Mouse (Mus musculus): ENCODE results near the gene Spata46.

Gene Spata46

DNA sequence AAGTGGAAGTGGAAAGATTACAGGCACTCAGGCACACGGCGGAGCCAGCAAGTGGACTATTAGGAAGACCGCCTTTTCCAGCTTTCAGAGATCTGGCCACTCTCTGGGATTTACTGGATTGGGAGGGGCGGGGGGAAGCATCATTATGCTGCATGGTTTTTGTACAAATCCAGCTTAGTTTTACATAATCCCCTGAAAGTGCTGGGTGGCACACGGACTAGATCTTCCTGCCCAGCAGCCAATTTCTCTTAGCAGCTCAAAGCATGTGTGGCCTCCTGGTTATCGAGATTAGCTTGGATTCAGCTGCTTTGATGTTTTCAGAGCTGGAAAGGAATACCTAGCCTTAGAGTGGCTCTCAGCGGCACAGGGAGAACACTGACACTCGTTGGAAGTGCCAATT, 34.5 kb downstream of the Spata46 start:
- no peak for DNase-seq

DNA sequence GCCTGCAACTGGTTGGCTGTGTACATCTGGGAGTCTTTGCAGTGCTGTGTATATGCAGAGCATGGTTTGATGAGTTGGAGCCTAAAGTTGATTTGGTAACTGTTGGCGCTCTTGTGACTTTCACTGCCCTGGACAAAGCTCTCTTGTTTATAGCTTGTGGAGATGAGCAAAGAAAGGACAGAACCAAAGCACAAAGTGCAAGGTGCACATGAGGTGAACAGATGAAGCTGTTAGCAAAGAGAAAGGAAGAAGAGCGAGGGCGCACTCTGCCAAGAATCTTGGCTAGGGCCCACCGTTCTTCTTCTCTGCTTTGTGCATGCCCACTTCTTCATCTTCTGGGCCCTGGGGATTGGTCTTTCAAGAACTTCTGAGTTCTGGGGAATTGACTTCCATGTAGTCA, 35.3 kb downstream of the Spata46 start:
- no peak for DNase-seq

DNA sequence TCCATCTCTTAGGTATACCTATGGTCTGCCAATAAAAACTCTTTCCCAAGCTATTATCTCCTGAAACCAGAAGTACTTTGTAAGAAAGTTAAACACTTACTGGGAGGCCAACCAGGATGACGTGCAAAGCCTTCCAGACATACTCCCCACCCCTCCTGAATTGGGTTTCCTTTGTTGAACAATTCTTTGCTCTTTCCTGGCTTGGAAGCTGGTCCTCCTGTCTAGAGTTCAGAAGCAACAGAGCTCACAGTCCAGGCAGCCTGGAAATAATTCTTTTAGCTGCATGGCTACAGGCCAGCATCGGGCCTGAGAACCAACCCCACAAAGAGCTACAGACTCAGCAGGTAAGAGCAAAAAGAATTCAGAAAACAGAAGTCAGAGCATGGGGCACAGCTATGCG, 37.7 kb downstream of the Spata46 start:
- no peak for DNase-seq

DNA sequence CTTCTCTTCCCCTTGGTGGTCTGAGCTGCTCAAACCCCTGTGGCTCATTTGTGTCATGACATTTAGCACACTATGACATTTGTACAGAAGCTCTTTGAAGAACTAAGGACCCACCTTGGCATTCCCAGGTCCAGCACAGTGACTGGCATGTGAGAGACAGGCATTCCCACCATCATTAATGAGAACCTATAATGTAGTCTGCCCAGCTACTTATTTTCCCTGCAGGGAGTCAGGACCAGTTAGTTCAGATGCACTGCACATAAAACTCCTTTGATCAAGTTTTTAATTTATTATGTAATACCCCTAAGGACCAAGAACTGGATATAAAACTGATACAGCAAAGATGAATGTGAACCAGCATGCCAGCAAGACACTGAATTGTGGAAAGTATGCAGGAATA, 42.5 kb downstream of the Spata46 start:
- DNase-seq: no peak

DNA sequence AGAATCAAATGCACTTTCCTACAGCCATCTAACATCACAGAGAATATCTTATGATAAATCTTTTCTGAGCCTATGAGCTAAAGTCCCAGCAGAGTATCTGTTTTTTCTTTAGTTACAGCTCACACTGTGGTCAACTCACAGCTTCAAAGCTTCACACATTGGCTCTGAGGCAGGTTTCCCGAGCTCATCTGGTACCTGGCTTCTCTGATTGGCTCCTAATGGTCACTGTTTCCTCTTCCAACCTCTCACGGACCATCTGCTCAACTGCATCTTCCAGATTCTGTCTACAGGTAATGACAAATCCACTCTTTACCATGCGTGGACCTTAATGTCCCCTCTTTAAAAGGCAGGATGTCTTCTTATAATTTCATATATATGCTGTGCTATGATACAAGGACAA, 44.7 kb downstream of the Spata46 start:
- DNase-seq: peak; percentile 13 to 29

DNA sequence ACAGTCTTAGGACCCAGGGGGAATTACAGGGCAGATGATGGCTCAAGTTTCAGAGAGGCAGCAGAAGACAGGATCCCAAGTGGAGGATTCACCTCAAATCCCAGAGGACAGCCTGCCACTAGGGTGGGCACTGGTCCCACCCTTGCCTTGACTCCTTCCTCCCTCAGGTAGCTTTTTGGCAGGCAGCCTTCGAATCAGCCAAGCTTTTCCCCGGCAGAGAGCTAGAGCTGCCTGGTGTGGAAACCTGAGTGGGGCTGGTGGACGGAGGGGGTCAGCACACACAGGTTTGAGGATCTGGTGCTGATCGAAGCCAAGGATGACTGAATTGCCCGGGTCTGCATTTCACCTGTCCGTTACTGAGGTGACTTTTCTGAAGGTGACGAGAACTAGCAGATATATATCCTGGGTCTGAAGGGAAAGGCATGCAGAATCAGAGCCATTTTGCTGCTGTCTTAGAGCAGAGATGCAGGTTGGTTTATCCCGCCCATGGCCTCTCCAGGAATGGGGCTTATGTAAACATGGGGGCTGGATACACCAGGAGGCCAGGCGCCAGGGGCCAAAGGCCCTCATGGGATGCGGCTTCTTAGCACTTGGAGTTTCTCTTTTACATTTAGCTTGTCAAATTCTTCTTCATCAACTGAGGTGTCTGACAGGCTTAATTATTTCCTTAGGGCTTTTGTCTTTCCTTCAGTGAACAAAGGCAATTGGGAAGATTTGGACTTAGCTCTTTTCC, 51.7 kb downstream of the Spata46 start:
- DNase-seq: no peak

Measured in cerebellum, postnatal 36 days (tissue).